Mouse (Mus musculus): ENCODE data around the gene Prkag1.

Gene Prkag1

GRCm38 (mm10) chr15:98852733-98853132 is 21.4 kb upstream of the Prkag1 start:
- DNase-seq (ENCODE audit: low spot score), result no peak

GRCm38 (mm10) chr15:98852071-98852470 is 20.8 kb upstream of the Prkag1 start:
- no peak for DNase-seq (ENCODE audit: low spot score)

GRCm38 (mm10) chr15:98851229-98851818 is 20.0 kb upstream of the Prkag1 start:
- DNase-seq (ENCODE audit: low spot score), result no peak

GRCm38 (mm10) chr15:98850668-98851067 is 19.3 kb upstream of the Prkag1 start:
- no peak for DNase-seq (ENCODE audit: low spot score)

GRCm38 (mm10) chr15:98849956-98850600 is 18.8 kb upstream of the Prkag1 start:
- DNase-seq (ENCODE audit: low spot score), result no peak

GRCm38 (mm10) chr15:98849165-98849564 is 17.8 kb upstream of the Prkag1 start:
- DNase-seq (ENCODE audit: low spot score), result no peak

- no peak for DNase-seq (ENCODE audit: low spot score)
Observed at GRCm38 (mm10) chr15:98846140-98846539, 14.8 kb upstream of the Prkag1 start.

GRCm38 (mm10) chr15:98845149-98845548 is 13.8 kb upstream of the Prkag1 start:
- DNase-seq (ENCODE audit: low spot score), result no peak

- no peak for DNase-seq (ENCODE audit: low spot score)
Observed at GRCm38 (mm10) chr15:98843595-98844223, 12.4 kb upstream of the Prkag1 start.

- no peak for DNase-seq (ENCODE audit: low spot score)
Observed at GRCm38 (mm10) chr15:98839671-98840585, 8.6 kb upstream of the Prkag1 start.

- no peak for DNase-seq (ENCODE audit: low spot score)
Observed at GRCm38 (mm10) chr15:98839161-98839560, 7.8 kb upstream of the Prkag1 start.

GRCm38 (mm10) chr15:98837743-98838103 is 6.4 kb upstream of the Prkag1 start:
- no peak for DNase-seq (ENCODE audit: low spot score)

- DNase-seq (ENCODE audit: low spot score), result no peak
Observed at GRCm38 (mm10) chr15:98837006-98837742, 5.9 kb upstream of the Prkag1 start.

- DNase-seq (ENCODE audit: low spot score), result no peak
Observed at GRCm38 (mm10) chr15:98835291-98835690, 4.0 kb upstream of the Prkag1 start.

- DNase-seq (ENCODE audit: low spot score), result no peak
Observed at GRCm38 (mm10) chr15:98834059-98834458, 2.7 kb upstream of the Prkag1 start.

- no peak for DNase-seq (ENCODE audit: low spot score)
Observed at GRCm38 (mm10) chr15:98833281-98833680, 2.0 kb upstream of the Prkag1 start.

GRCm38 (mm10) chr15:98832161-98833058 is 1.1 kb upstream of the Prkag1 start:
- DNase-seq (ENCODE audit: low spot score), result no peak

- no peak for DNase-seq (ENCODE audit: low spot score)
Observed at GRCm38 (mm10) chr15:98831684-98832035, 339 bp upstream of the Prkag1 start.

- no peak for DNase-seq (ENCODE audit: low spot score)
Observed at GRCm38 (mm10) chr15:98827611-98828011, 3.7 kb downstream of the Prkag1 start.

GRCm38 (mm10) chr15:98823434-98823833 is 7.9 kb downstream of the Prkag1 start:
- DNase-seq (ENCODE audit: low spot score), result no peak

GRCm38 (mm10) chr15:98822147-98822546 is 9.2 kb downstream of the Prkag1 start:
- no peak for DNase-seq (ENCODE audit: low spot score)
